Mouse (Mus musculus) retina, embryonic 14.5 days (tissue): ENCODE results near the gene Ganc.

Experiments
- DNase-seq: peaks from one replicate; pipeline ENCODE4 v3.0.0-alpha.2; 2015; ENCODE audit warnings: low spot score

Ganc gene

GRCm38 (mm10) chr2:120501136-120501918 is 97.6 kb downstream of the Ganc start:
- DNase-seq = no peak

GRCm38 (mm10) chr2:120501931-120502604 is 98.4 kb downstream of the Ganc start:
- no peak for DNase-seq

- no peak for DNase-seq
These were observed 98.9 kb downstream of the Ganc start for GRCm38 (mm10) chr2:120502605-120502990.

- no peak for DNase-seq
These were observed 99.4 kb downstream of the Ganc start for GRCm38 (mm10) chr2:120503094-120503493.

- no peak for DNase-seq
These were observed 100.3 kb downstream of the Ganc start for GRCm38 (mm10) chr2:120503992-120504391.
